Mouse (Mus musculus) ES-Bruce4 (cell line): ENCODE results near the gene Morn5. TPM values are rescaled to one million over a fixed set of nuclear protein-coding genes. Genes with fewer than 3 reads are reported as not detected.

Experiments used
- H3K27ac ChIP-seq: 2 replicates; pipeline ENCODE4 v1.5.1; 2012; ENCODE audit warnings: low read length, inconsistent platforms; ENCODE audit not compliant: insufficient read depth
- H3K27me3 ChIP-seq: 2 replicates; pipeline ENCODE4 v1.6.1; 2012; ENCODE audit warnings: mild to moderate bottlenecking, low read length, inconsistent platforms; ENCODE audit not compliant: control insufficient read depth, poor library complexity, insufficient read depth, severe bottlenecking
- H3K36me3 ChIP-seq: 2 replicates; pipeline ENCODE4 v1.6.1; 2012; ENCODE audit warnings: inconsistent platforms, mild to moderate bottlenecking, low read length, moderate library complexity; ENCODE audit not compliant: control insufficient read depth, poor library complexity, insufficient read depth, severe bottlenecking
- H3K4me1 ChIP-seq: one replicate; pipeline ENCODE4 v1.8.1; 2011; ENCODE audit warnings: low read length; ENCODE audit not compliant: control insufficient read depth, insufficient read depth
- H3K4me3 ChIP-seq: 2 replicates; pipeline ENCODE4 v1.5.1; 2011; ENCODE audit warnings: low read depth, mild to moderate bottlenecking, low read length
- H3K9ac ChIP-seq: 2 replicates; pipeline ENCODE4 v1.6.1; 2012; ENCODE audit warnings: low read depth, mild to moderate bottlenecking, inconsistent platforms; ENCODE audit not compliant: poor library complexity, severe bottlenecking
- H3K9me3 ChIP-seq: replicated peaks from 2 replicates; pipeline ENCODE4 v1.6.1; 2012; ENCODE audit warnings: mild to moderate bottlenecking, low read length, inconsistent platforms; ENCODE audit not compliant: control insufficient read depth, poor library complexity, insufficient read depth, severe bottlenecking
- CTCF ChIP-seq: IDR thresholded peaks from one replicate; pipeline ENCODE4 v1.8.1; 2011; ENCODE audit warnings: low read depth, low read length
- EP300 ChIP-seq: IDR thresholded peaks from 2 replicates; pipeline ENCODE4 v1.6.1; 2011; ENCODE audit warnings: low read depth, low read length; ENCODE audit not compliant: insufficient read depth
- POLR2A ChIP-seq: IDR thresholded peaks from one replicate; pipeline ENCODE4 v1.8.1; 2011; ENCODE audit warnings: low read length; ENCODE audit not compliant: insufficient read depth
- polyA plus RNA-seq: library from polyadenylated mRNA; stranded (reverse); fragments of >200 nt; gene quantifications from 2 replicates; pipeline ENCODE4 v1.2.4, GENCODE M21; 2011; ENCODE audit warnings: low read depth; ENCODE audit not compliant: missing spikeins, insufficient read depth, insufficient read length

The Morn5 gene
- polyA plus RNA-seq, 1 experiment: not detected

DNA sequence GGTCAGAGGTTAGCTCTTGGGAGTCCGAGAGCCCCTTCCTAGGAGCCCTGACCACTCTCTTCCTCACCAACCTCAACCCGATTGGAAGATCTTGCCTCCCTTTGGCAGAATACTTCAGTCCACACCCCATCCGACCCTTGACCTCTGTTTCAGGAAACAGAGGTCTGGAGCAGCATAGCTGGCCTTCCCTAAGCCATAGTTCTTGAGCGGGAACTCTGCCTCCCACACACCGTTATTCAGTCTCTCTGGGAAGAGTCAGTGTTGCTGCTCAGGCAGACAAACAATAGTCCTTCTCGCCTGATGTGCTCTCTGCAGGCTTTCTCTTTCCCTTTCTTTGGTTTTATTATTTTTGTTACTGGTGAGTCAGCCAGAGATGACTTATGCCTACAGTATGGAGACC is 50.5 kb downstream of the Morn5 start:
- Histone ChIP-seq H3K4me3 (no peak overlapping the region), H3K4me1 (peaks cover 2% of the 10 kb centered on the region), H3K27ac (no peak overlapping the region), H3K9ac (no peak overlapping the region), H3K27me3 (peaks cover 19% of the 10 kb centered on the region), H3K9me3 (no peaks in the 10 kb centered on the region), H3K36me3 (no peaks in the 10 kb centered on the region)
- TF ChIP-seq EP300: no peak
- TF ChIP-seq CTCF: no peak
- TF ChIP-seq POLR2A: no peak

DNA sequence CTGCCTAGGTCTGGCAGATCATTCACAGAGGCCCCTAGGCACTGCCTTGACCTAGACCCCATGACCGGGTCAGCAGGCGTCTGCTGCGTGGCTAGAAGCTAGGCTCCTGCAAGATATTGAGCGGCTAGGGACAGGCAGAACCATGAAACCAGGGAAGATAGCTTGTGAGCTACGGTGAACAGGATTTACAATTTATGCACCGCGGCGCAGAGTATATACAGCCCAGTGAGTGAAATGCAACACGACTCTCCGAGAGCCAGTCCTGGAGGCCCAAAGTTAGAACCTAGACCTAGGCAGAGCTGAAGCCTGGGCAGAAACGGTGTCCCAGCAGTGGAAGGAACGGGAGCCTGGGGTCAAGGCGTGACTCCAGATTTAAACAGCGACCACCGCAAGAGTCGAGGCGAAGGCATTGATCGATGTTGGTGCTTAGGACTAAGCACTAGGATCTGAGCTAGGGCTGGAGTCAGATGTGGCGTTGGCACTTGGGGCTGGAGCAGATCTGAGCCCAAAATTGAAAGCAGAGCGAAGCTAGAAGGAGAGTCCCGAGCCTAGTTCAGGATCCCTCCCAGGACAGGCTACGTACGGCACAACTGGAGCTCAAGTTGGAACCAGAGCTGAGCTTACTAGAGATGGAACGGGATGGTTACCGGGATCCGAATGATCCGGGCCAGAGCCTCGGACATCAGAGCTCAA is 52.8 kb downstream of the Morn5 start:
- TF ChIP-seq CTCF (no peak), EP300 (no peak), POLR2A (no peak)
- H3K9me3 ChIP-seq: no peaks in the 10 kb centered on the region
- no peaks in the 10 kb centered on the region for H3K36me3 ChIP-seq
- H3K9ac ChIP-seq: no peak overlapping the region
- no peak overlapping the region for H3K27ac ChIP-seq
- H3K4me3 ChIP-seq: no peak overlapping the region
- H3K4me1 ChIP-seq: peaks cover 2% of the 10 kb centered on the region
- H3K27me3 ChIP-seq: peaks cover 25% of the 10 kb centered on the region

DNA sequence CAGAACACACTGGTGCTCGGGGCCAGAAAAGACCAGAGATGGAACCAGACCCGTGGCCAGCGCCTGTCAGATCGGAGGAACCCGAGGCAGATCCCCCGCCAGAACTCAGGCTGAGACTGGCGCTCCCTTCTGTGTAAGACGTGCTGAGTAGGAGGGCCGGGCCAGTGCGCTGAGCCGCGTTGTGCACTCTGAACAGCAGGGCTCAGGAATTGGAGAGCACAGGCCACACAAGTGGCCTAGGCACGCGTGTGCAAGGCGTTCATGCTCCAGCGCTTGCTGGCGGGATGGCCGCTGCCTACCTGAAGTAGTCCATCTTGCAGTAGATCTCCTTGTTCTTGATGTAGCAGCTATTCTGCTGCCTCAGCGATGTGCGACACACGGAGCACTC is 53.3 kb downstream of the Morn5 start:
- Histone ChIP-seq H3K9ac (no peak overlapping the region), H3K27ac (no peak overlapping the region), H3K4me3 (peak overlapping the region; percentile 13), H3K27me3 (peaks cover 26% of the 10 kb centered on the region), H3K4me1 (peaks cover 2% of the 10 kb centered on the region), H3K9me3 (no peaks in the 10 kb centered on the region), H3K36me3 (no peaks in the 10 kb centered on the region)
- TF ChIP-seq POLR2A (no peak), CTCF (no peak), EP300 (no peak)

DNA sequence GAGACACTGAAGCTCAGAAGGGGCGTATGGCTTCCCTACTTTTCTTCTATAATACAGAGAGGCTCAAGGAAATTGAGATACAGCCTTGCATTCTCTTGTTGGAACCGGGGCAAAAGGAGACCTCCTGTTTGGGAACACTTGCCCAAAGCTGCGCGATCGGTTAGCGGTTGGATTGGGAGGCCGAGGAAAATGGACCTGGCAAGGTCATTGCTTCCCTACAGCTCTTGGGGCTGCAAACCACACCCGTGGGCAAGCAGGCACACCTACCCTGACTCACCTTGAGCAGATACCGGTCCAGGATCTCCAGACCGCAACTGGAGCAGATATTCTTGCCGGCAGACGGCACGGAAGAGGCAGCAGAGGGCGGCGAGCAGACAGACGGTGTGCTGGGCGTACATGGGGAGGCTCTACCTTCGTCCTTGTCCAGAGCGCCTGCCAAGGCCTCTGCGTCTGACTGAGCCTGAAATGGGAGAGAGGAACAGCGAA is 53.9 kb downstream of the Morn5 start:
- Histone ChIP-seq H3K9ac (no peak overlapping the region), H3K4me3 (0 out of 2 replicates have a peak overlapping the region, but pooled peaks have one; percentile 1), H3K36me3 (no peaks in the 10 kb centered on the region), H3K27ac (no peak overlapping the region), H3K27me3 (peaks cover 26% of the 10 kb centered on the region), H3K4me1 (peaks cover 2% of the 10 kb centered on the region), H3K9me3 (no peaks in the 10 kb centered on the region)
- TF ChIP-seq CTCF: no peak
- no peak for TF ChIP-seq EP300
- TF ChIP-seq POLR2A: no peak

DNA sequence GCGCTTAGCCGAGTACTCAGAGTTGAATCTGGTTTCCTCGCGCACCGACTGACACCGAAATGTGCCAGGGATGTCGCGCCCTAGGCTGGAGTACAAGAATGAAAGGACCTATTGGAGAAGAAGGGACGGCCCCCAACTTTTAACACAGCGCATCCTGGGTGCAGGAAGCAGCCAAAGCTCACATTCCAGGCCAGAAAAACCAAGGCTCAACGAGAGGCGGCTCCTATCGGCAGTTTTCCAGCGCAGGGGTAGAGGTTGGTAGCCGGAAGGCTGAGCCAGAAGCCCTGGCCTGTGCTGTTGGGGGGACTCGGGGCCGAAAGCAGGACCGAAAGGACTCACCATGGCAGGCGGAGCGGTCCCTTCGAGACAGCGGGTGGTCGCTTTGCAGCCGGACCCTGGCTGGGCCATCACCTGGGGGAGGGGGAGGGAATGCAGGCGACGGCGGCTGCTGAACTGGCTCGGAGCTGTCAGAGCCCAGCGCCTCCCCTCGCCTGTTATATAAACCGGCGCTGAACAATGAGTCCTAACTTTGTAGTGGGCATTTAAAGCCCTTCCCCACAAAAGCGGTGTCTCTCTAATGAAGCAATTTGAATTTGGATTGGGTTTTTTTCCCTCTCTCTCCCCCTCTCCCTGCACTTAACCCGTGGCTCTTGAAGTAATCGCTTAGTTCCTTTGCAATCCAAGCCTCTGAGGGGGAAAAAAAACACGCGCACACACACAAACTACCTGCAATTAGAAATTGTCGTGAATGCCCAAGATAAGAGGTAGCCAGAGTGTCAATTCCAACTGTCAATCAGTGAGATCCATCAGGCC is 54.5 kb downstream of the Morn5 start:
- H3K9me3 ChIP-seq: no peaks in the 10 kb centered on the region
- H3K27ac ChIP-seq: no peak overlapping the region
- no peaks in the 10 kb centered on the region for H3K36me3 ChIP-seq
- H3K4me3 ChIP-seq: peak overlapping the region; percentile 1; the same call in 1 of the 2 replicates
- H3K9ac ChIP-seq: no peak overlapping the region
- TF ChIP-seq POLR2A: no peak
- TF ChIP-seq CTCF: no peak
- TF ChIP-seq EP300: no peak
- peaks cover 26% of the 10 kb centered on the region for H3K27me3 ChIP-seq
- peaks cover 2% of the 10 kb centered on the region for H3K4me1 ChIP-seq
